Mouse (Mus musculus): ENCODE data around the gene Pms2. TPM values are rescaled to one million over a fixed set of nuclear protein-coding genes. Genes with fewer than 3 reads are reported as not detected.

Gene Pms2
- total RNA-seq, 2 experiments from 2014 or later = 16.6 to 19.0 TPM

Other genes with a start within 250 kb of the Pms2 start
- 10 to 100 TPM; 21.3 to 23.8 TPM for gene Usp42, start 177.7 kb upstream of the Pms2 start, total RNA-seq (2021)
- 10 to 100 TPM; 43.8 to 45.4 TPM for gene Eif2ak1, start 92.2 kb upstream of the Pms2 start, total RNA-seq (2021)
- gene Ankrd61, start 12.3 kb upstream of the Pms2 start, total RNA-seq (2021) = not detected
- gene Aimp2, start 117 bp upstream of the Pms2 start, total RNA-seq (2021) = 10 to 100 TPM; 33.9 to 37.8 TPM
- 1 to 10 TPM; 1.5 to 2.0 TPM for gene Gm42421, start 18.2 kb downstream of the Pms2 start, total RNA-seq (2021)
- gene Rsph10b, start 23.1 kb downstream of the Pms2 start, total RNA-seq (2021) = 1 to 10 TPM; 3.7 to 3.9 TPM
- 10 to 100 TPM; 37.5 to 42.8 TPM for gene Ccz1, start 104.9 kb downstream of the Pms2 start, total RNA-seq (2021)
- gene Ocm, start 116.7 kb downstream of the Pms2 start, total RNA-seq (2021) = 1 to 10 TPM in 1 of 2 experiments, under 1 TPM in 1; 0.60 to 1.9 TPM
- 100 to 1,000 TPM; 150 to 165 TPM for gene Lmtk2, start 190.5 kb downstream of the Pms2 start, total RNA-seq (2021)